Mouse (Mus musculus) telencephalon, adult 2 months (tissue): ENCODE measurements around the gene Crtc2.
"Not testable (repeated sequence)": the region's sequence is repeated elsewhere in the genome, so short reads cannot be mapped to it uniquely, and the experiment has no call there.

Experiments used
- DNase-seq: peaks from one replicate; pipeline ENCODE4 v3.0.0-alpha.2; 2011; ENCODE audit warnings: low read depth, low spot score

Gene Crtc2

DNA sequence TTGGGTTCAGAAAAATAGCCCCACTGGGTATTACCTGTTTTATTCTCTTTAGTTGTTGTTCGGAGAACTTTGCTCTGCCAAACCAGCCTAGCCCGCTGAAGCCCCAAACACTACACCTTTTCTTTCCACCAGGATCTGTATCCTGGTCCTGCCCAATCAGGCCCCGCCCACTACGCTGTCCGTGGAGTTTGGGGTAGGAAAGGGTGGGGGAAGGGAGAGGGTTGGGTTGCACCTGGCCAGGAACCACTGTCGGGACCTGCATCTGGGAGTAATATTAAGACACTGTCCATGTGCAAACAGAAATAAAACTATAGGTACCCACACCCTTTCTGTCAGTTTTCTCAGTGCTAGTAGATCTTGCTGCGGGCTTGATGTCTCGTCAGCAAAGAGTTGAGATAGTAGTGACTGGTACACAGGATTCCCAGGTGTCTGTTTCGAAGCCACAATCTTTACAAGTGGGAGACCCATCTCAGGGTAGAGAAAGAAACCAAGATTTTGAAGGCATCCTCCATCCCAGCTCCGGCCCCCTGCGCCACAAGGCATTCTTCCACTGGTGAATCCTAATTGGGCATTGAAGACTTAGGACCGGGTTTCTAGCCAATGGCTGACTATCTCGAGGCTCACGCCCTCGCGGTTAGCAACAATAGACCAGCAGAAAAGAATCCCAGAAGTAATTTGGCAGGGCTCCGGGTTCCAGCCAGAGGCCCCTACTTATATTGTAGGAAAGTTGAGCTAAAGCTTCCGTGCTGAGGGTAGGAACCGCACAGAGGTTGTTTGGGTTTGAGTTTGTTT, 10.8 kb upstream of the Crtc2 start, which contains the start of gene Creb3l4:
Gene Creb3l4 (minus strand): TSS at position 529 of the 792 bp plus-strand sequence.
- DNase-seq = no peak

DNA sequence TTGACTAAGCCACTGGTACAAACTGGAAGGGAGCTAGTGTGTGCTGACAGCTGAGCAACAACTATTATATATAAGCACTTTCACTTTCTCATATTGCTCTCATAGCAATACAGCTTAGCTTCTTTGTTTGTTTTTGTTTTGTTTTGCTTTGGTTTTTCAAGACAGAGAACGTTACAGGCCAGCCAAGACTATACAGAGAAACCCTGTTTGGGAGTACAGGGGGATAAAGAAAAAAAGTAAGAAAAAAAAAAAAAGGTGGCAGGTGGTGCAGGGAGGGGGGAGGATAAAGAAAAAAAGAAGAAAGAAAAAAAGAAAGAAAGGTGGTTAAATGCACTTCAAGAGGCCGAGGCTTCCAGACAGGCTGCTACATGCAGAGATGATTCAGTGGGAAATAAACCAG, 8.6 kb upstream of the Crtc2 start:
- DNase-seq = no peak

- no peak for DNase-seq
These were observed 6.4 kb upstream of the Crtc2 start for GRCm38 (mm10) chr3:90247630-90247959.

DNA sequence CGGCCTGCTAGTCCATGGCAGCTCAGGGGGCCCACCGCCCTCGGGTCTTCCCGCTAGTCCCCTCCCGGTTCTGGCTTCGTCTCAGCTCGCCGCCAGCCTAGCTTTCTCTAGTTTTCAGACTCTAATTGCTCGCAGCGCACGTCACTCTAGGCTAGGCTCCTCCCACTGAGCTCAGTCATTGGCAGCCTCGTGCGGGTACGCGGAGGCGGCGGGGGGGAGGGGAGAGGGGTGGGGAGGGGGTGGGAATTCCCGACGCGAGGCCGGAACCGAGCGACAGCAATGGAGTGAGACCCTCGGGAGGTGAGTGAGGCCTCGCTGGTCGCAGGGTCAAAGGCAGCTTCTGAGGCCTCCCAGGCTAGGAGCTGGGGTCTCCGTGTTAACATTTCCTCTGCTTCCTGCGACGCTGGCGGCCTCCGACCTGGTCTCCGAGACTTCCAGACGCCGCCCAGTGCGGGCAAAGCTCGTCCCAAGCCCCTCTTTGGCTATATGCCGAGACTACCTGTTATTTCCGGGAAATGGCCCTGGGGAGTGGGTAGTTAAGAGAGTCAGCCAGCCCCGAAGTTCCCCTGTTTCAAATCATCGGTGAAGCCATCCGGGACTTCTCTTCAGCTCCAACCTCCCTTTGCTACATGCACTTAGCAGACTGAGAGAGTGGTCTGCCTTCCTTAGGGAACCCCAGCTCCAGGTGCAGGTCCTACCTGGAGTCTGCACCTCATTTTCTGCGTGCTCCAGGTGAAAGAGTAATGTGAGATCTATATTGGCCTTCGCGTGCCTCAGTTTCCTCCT, 5.8 kb upstream of the Crtc2 start, which contains the start of gene Slc39a1:
Gene Slc39a1 (plus strand): TSS at position 213 of the 786 bp plus-strand sequence.
- peak; percentile 91 for DNase-seq

DNA sequence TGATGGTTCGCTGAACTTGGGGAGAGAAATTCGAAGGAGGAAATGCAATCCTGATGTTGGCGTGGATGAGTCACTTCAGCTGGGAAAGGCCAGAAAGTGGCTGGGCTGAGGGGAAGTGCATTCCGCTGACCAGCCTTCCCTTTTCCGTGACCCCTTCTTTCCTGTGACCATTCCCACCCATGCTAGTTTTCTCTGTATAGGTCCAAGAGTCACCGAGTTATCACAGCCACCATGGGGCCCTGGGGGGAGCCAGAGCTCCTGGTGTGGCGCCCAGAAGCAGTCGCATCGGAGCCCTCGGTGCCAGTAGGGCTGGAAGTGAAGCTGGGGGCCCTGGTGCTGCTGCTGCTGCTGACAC, 5.2 kb upstream of the Crtc2 start:
- DNase-seq = no peak

- no peak for DNase-seq
These were observed 3.2 kb upstream of the Crtc2 start for GRCm38 (mm10) chr3:90250791-90251190.

DNA sequence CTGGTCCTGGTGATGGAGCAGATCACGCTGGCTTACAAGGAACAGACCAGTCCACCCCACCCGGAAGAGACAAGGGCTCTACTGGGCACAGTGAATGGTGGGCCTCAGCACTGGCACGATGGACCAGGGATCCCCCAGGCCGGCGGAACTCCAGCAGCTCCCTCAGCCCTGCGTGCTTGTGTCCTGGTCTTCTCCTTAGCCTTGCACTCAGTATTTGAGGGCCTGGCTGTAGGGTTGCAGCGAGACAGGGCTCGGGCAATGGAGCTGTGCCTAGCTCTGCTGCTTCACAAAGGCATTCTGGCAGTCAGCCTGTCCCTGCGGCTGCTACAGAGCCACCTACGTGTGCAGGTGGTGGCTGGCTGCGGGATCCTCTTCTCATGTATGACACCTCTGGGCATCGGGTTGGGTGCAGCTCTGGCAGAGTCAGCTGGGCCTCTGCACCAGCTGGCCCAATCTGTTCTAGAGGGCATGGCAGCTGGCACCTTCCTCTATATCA, 2.2 kb upstream of the Crtc2 start:
- not testable (repeated sequence) for DNase-seq

DNA sequence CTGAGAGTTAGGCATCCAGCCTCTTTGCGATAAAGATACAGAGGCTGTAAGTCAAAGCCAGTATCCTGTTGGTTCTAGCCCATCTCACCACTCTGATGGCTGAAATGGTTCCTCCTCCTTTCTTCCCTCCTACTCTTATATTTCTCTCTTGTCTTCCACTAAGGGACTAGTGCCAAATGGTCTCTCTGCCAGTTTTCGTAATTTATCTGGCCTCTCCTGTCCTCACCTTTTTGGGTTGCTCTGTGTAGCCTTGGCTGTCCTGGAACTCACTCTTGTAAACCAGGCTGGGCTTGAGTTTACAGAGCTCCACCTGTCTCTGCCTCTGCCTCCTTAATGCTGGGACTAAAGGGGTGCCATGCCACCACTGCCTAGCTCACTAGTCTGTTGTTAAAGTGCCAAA, 1.3 kb upstream of the Crtc2 start:
- not testable (repeated sequence) for DNase-seq

GRCm38 (mm10) chr3:90253174-90253573, 789 bp upstream of the Crtc2 start:
- DNase-seq = not testable (repeated sequence)

GRCm38 (mm10) chr3:90254419-90255193, 643 bp downstream of the Crtc2 start:
- no peak for DNase-seq

GRCm38 (mm10) chr3:90255194-90255565, 1.2 kb downstream of the Crtc2 start:
- no peak for DNase-seq

DNA sequence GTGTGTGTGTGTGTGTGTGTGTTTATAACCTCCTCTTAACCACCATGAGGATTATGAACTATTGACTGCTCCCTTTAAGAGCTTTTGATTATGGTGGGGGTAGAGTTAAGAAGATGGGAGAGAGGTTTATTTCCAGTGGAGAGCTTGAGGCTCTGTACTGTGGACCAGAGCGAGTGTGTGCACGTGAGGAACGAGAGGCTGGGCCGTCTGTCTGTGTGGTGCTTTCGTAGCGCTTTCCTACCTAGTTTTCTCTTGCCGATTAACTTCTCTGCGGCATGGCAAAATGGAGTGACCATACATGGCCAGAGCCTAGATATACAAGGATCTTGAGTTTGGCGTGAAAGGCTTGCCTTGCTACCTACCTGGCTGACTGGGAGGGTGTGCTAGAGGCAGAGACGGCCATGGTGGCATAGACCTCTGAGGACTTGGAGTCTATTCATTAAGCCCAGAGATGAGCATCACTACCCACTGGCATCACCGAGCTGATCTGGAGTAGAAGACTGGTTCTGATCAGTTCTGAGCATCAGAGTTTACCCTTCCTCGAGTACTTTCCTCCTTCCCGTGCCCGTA, 1.9 kb downstream of the Crtc2 start:
- DNase-seq = no peak

GRCm38 (mm10) chr3:90256731-90257530, 3.0 kb downstream of the Crtc2 start:
- DNase-seq = no peak

GRCm38 (mm10) chr3:90258521-90258920, 4.6 kb downstream of the Crtc2 start:
- DNase-seq = no peak

DNA sequence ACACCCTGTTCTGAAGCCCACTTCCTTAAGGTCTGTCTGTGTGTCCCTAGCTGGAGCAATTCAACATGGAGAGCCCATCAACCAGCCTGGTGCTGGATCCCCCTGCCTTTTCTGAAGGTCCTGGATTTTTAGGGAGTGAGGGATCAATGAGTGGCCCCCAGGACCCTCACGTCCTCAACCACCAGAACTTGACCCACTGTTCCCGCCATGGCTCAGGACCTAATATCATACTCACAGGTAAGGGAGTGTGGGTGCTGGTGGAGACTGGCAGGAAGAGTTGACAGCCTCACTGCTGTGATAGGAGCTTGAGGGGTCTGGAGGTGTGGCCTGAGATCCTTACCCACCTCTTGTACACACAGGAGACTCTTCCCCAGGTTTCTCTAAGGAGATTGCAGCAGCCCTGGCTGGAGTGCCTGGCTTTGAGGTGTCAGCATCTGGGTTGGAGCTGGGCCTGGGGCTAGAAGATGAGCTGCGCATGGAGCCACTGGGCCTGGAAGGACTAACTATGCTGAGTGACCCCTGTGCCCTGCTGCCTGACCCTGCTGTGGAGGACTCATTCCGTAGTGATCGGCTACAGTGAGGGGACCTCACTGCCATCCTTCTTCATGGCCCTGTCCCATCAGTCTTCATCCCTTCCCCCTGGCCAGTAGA, 9.3 kb downstream of the Crtc2 start:
- no peak for DNase-seq

DNA sequence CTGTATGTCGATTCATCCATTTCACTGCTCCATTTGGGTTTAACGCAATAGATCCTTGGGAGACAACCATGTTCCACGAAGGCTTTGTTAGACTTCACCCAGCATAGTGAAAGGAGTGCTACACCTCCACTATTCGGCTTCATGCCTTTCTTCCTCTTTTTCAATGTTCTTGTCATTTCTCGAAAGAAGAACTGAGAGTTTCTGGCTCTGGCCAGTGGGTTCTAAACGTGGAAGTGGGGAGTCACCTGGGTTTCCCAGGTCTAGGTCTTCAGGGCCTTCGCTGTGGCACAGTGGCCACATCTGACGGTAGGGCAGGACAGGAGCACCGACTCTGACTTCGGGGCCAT, 10.7 kb downstream of the Crtc2 start:
- DNase-seq = peak; percentile 27

DNA sequence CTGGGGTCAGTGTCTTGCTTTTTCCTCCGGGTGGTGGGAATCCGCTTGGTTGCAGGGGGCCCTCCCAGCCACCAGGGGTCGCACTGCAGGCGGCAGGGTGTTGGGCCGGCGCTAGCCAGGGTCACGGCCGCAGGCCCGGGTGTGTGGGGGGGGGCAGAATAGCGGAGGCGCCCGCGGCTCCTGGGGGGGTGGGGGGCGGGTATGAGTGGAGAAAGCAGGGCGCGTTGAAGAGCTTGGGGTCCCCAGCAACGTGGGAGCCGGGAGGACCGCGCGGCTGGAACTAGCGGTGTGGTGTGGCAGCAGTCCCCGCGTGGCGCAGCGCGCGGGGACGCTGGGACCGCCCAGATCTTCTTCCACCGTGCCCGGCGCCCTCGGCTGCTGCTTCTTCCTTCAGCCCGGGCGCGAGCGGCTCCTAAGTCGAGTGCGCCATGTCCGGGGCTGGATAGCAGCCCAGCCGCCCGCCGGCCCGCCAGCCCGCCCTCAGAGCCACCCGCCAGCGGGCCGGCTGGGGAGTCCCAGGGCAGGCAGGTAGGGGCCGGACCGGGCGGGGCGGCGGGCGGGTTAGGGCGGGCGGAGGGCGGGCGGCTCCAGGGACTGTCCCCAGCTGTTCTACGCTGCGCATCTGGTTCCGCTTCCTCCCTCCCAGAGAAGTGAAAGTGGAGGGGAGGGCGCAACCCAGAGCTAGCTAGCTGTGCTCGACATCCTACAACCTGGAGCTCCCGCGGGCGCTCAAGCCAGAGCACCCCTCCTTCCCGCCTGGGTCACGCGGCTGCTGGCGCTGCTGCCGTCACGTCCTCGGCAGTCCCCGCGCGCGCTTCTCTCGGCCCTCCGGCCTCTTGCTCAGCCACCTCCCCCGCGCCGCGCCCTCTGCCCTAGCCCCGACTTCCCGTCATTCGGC, 11.3 kb downstream of the Crtc2 start, which contains the start of gene Dennd4b:
Gene Dennd4b (plus strand): TSS at position 152 of the 898 bp plus-strand sequence.
- peak; percentile 76 for DNase-seq

DNA sequence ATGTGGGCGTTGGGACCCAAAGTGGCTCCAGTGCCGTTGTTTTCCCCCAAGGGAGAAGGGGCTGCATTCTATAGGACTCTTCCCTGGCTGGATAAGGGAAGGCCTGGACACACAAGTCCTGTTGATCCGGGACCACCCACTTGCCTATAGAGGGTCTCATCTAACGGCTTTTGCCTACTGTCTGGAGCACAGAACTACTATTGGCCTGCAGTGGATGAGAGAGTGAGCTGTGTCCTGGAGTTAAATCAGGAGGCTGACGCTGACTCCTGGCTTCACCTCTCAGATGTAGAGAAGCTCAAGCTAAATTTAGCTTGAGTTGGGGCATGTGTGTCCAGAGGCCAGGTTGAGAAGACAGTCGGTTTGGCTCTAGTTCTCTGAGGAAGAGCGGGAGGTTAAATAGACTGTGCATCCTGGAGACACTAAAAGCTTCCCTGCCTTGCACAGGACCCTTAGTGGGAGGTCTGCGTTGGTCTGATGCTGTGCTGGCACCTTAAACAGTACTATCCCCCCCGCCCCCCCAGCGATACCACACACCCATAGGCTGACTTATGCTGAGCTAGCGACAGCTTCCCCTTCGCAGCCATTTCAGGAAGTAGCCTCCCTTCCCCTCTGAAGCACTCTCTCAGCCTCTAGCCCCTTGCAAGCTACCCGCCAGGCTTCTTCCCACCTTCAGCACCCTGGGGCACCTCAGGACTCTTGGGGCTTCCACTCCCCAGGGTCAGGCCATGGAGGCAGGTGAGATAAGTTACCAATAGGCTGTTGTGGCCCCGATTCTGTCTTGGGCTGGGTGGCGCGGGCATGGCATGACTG, 12.2 kb downstream of the Crtc2 start:
- DNase-seq = peak; percentile 12
